Mouse (Mus musculus) MEL (cell line): ENCODE results near the gene Aplp2.

Experiments used
- CTCF ChIP-seq, 3 experiments: IDR thresholded peaks in 2 of 3; conservative IDR thresholded peaks in 1 of 3; 2 replicates each; pipeline ENCODE4 v1.5.1; 2011 to 2012; ENCODE audit warnings: low read length in 3 of 3, low read depth in 2 of 3, mild to moderate bottlenecking in 2 of 3, improper control_type of control experiment in 1 of 3, inconsistent platforms in 1 of 3, mixed read lengths in 1 of 3, moderate library complexity in 1 of 3; ENCODE audit not compliant: control insufficient read depth in 1 of 3, insufficient read depth in 1 of 3, poor library complexity in 1 of 3, severe bottlenecking in 1 of 3
- EP300 ChIP-seq, 2 experiments: IDR thresholded peaks; 2 replicates each; pipeline ENCODE4 v1.6.1; 2011; ENCODE audit warnings: improper control_type of control experiment in 2 of 2, low read length in 2 of 2, low read depth in 1 of 2, mild to moderate bottlenecking in 1 of 2
- MAFK ChIP-seq: IDR thresholded peaks from 2 replicates; pipeline ENCODE4 v1.6.1; 2011; ENCODE audit warnings: low read depth, mild to moderate bottlenecking, low read length, improper control_type of control experiment, borderline replicate concordance
- MXI1 ChIP-seq: IDR thresholded peaks from 2 replicates; pipeline ENCODE4 v1.6.1; 2011; ENCODE audit warnings: mild to moderate bottlenecking, low read depth, low read length, improper control_type of control experiment
- MYC ChIP-seq: IDR thresholded peaks from 2 replicates; pipeline ENCODE4 v1.6.1; 2011; ENCODE audit warnings: low read depth, mild to moderate bottlenecking, low read length, improper control_type of control experiment, moderate library complexity
- POLR2A ChIP-seq, 2 experiments: IDR thresholded peaks; 2 replicates each; pipeline ENCODE4 v1.6.1; 2011 to 2012; ENCODE audit warnings: low read length in 2 of 2, mild to moderate bottlenecking in 2 of 2, control low read depth in 1 of 2, improper control_type of control experiment in 1 of 2, low read depth in 1 of 2, moderate library complexity in 1 of 2; ENCODE audit not compliant: control insufficient read depth in 1 of 2, insufficient read depth in 1 of 2, poor library complexity in 1 of 2
- UBTF ChIP-seq: IDR thresholded peaks from 2 replicates; pipeline ENCODE4 v1.6.1; 2012; ENCODE audit warnings: low read depth, mild to moderate bottlenecking, inconsistent platforms, low read length, improper control_type of control experiment, moderate library complexity, borderline replicate concordance; ENCODE audit not compliant: insufficient read depth
- USF1 ChIP-seq: IDR thresholded peaks from 2 replicates; pipeline ENCODE4 v1.6.1; 2014; ENCODE audit warnings: low read depth, mild to moderate bottlenecking, inconsistent platforms, low read length, improper control_type of control experiment, moderate library complexity
- USF2 ChIP-seq, 2 experiments: IDR thresholded peaks; 2 replicates each; pipeline ENCODE4 v1.6.1; 2011 to 2012; ENCODE audit warnings: improper control_type of control experiment in 2 of 2, low read length in 2 of 2, borderline replicate concordance in 1 of 2, inconsistent platforms in 1 of 2, low read depth in 1 of 2, mild to moderate bottlenecking in 1 of 2; ENCODE audit not compliant: insufficient read depth in 1 of 2

DNA sequence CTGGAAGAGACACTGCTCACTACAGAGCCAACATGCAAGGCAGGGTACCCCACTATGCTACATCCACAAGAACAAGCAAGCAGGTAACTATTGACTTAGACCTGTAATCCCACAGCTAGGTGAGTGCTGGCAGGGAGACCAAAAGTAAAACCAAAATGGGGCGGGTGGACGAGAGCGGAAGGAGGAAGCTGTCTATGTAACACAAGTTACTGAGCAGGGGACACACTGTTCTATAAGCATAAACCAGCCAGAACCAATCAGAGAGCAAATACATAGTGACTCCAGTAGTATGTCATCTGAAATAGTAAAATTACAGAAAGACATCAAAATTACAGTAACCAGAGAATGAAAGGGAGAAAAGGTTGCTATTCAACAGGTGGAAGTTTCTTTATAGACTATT lies 13.0 kb downstream of the Aplp2 start:
- TF ChIP-seq MYC (no peak), USF2 (IDR thresholded peaks at IDR 0.05; ENCODE audit: borderline replicate concordance in 1 of 2, insufficient read depth in 1 of 2, low read depth in 1 of 2, low read length in 2 of 2) (no peak), CTCF (IDR thresholded peaks at IDR 0.05 in 2 of 3, conservative IDR thresholded peaks at IDR 0.05 in 1 of 3; ENCODE audit: control insufficient read depth in 1 of 3, insufficient read depth in 1 of 3, low read depth in 2 of 3, low read length in 3 of 3, poor library complexity in 1 of 3, severe bottlenecking in 1 of 3) (no peak), POLR2A (IDR thresholded peaks at IDR 0.05; ENCODE audit: control insufficient read depth in 1 of 2, insufficient read depth in 1 of 2, low read depth in 1 of 2, low read length in 2 of 2, poor library complexity in 1 of 2) (no peak), USF1 (no peak), MXI1 (no peak), EP300 (IDR thresholded peaks at IDR 0.05; ENCODE audit: low read depth in 1 of 2, low read length in 2 of 2) (no peak), UBTF (no peak), MAFK (no peak)
